Mouse (Mus musculus): Measurements from ENCODE around the gene Ak5. TPM values are rescaled to one million over a fixed set of nuclear protein-coding genes. Genes with fewer than 3 reads are reported as not detected.

The Ak5 gene
- polyA plus RNA-seq, 1 experiment from 2014 or later: 1.7 TPM

DNA sequence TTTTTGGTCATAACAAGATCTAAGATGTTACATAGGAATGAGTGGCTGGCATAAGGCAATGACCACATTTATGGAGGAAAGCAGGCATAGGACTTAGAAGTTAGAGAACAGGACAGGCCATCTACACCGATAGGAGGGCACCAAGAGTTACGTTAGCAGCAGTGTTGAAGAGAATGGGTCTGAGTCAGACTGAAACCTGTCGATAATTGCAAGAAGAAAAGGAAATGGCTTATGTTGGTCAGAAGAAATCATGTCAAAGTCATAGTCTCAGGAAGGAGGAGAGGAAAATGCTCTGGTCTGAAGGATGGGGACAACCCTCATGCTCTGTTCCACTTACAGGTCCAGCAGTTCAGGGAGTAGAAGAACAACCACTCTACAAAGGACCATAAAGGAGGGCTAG, 26.8 kb upstream of the Ak5 start:
- no peaks in the 10 kb centered on the region for H3K9me3 ChIP-seq
- no peak overlapping the region for H3K27ac ChIP-seq
- no peak overlapping the region for H3K4me3 ChIP-seq
- WGBS: 92% methylated on average over 3 of the region's 3 CpGs
- H3K4me1 ChIP-seq: no peaks in the 10 kb centered on the region
- no peak overlapping the region for H3K4me2 ChIP-seq
- no peak overlapping the region for H3K9ac ChIP-seq
- no peak for ATAC-seq (ENCODE audit: insufficient number of reproducible peaks, insufficient read depth, low FRiP score, low TSS enrichment, low read depth)
- H3K36me3 ChIP-seq: no peaks in the 10 kb centered on the region
- H3K27me3 ChIP-seq: no peaks in the 10 kb centered on the region

DNA sequence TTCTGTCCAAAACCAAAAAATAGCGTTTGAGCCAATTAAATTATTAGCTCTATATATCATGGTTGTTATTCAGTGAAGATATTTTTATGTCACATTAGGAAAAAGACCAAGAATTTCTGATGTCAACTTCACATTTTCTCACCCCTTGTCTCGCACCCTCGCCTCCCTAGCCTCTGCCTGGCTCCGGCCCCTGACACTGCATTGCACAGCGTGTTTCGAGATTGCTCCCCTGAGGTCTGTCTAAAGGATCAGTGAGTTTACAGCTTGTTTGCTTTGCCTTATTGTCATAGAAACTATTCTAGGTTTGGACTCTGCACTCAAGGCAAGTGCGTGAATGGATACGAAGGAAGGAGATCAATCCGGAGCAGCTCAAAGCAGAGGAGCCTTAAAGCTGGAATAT, 20.9 kb upstream of the Ak5 start:
- H3K36me3 ChIP-seq: no peaks in the 10 kb centered on the region
- H3K27me3 ChIP-seq: no peaks in the 10 kb centered on the region
- no peak overlapping the region for H3K4me3 ChIP-seq
- no peak for ATAC-seq (ENCODE audit: insufficient number of reproducible peaks, insufficient read depth, low FRiP score, low TSS enrichment, low read depth)
- no peaks in the 10 kb centered on the region for H3K9me3 ChIP-seq
- WGBS: 87% methylated on average over 9 of the region's 9 CpGs
- H3K9ac ChIP-seq: no peak overlapping the region
- no peak overlapping the region for H3K27ac ChIP-seq
- no peaks in the 10 kb centered on the region for H3K4me1 ChIP-seq
- H3K4me2 ChIP-seq: no peak overlapping the region

DNA sequence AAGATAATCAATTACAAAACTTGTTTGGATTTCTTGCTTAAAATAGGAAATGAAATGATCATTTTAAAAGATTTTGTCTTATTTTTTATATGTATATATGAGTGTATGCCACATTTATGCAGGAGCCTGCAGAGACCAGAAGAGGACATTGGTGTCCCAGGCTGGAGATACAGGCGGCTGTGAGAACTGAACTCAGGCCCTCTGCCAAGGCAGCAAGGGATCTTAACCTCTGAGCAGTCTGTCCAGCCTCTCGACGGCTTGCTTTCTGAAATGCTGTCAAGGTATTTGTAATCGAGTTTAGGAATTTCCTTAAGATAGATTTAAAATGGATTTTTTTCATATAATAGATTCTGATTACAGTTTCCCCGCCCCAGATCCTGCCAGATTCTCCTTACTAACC, 20.4 kb upstream of the Ak5 start:
- WGBS: 71% methylated on average over 5 of the region's 5 CpGs
- no peak for ATAC-seq (ENCODE audit: insufficient number of reproducible peaks, insufficient read depth, low FRiP score, low TSS enrichment, low read depth)
- no peak overlapping the region for H3K27ac ChIP-seq

DNA sequence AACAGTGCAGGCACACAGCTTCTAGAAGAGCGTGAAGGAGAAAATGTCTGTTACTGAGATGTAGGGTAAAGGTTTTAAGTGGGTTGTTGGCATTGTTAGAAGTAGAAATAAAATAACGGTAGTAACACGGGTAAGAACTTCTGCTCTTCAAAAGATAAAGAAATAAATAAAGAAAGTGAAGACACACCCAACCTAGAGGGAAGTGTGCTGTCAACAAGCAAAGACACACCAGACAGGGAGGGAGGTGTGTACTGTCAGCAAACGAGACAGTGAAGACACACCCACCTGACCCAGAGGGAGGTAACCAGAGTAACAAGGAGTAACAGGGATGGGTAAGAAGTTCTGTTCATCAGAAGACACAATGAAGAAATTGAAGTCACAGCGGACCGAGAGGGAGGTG, 6.5 kb upstream of the Ak5 start:
- H3K9ac ChIP-seq: no peak overlapping the region
- peaks cover 7% of the 10 kb centered on the region for H3K27me3 ChIP-seq
- no peak overlapping the region for H3K4me2 ChIP-seq
- no peak overlapping the region for H3K4me3 ChIP-seq
- ATAC-seq (ENCODE audit: insufficient number of reproducible peaks, insufficient read depth, low FRiP score, low TSS enrichment, low read depth): no peak
- H3K36me3 ChIP-seq: no peaks in the 10 kb centered on the region
- no peak overlapping the region for H3K27ac ChIP-seq
- no peaks in the 10 kb centered on the region for H3K9me3 ChIP-seq
- WGBS: 74% methylated on average over 6 of the region's 6 CpGs
- no peaks in the 10 kb centered on the region for H3K4me1 ChIP-seq

More for the DNA sequence above, 20.4 kb upstream of the Ak5 start:
- Histone ChIP-seq H3K4me2 (no peak overlapping the region), H3K4me3 (no peak overlapping the region), H3K4me1 (no peaks in the 10 kb centered on the region), H3K9me3 (no peaks in the 10 kb centered on the region), H3K27me3 (no peaks in the 10 kb centered on the region), H3K36me3 (no peaks in the 10 kb centered on the region), H3K9ac (no peak overlapping the region)

DNA sequence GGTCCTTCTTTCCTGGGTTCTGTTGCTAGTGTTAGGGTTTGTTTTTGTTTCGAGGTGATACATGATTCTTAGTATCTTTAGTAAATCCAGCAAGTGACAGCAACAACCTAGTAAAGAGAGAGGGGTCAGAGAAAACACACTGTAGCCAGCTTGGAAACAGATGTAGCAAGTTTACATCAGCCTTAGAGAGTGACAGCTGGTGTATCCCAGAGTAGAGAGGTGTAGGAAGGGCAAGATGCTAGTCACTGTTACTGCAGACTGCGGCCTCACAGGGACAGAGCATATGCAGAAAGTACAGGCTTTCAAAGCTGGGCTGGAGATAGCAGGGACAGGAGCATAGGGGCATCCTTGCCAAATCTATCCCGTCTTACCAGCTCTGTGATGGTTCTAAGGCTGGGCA, 1.6 kb upstream of the Ak5 start:
- Histone ChIP-seq H3K9ac (no peak overlapping the region), H3K27me3 (peaks cover 47% of the 10 kb centered on the region), H3K27ac (no peak overlapping the region), H3K4me3 (no peak overlapping the region), H3K4me2 (no peak overlapping the region), H3K4me1 (peaks cover 12% of the 10 kb centered on the region), H3K36me3 (no peaks in the 10 kb centered on the region), H3K9me3 (no peaks in the 10 kb centered on the region)
- WGBS: 81% methylated on average over 3 of the region's 3 CpGs
- no peak for ATAC-seq (ENCODE audit: insufficient number of reproducible peaks, insufficient read depth, low FRiP score, low TSS enrichment, low read depth)

DNA sequence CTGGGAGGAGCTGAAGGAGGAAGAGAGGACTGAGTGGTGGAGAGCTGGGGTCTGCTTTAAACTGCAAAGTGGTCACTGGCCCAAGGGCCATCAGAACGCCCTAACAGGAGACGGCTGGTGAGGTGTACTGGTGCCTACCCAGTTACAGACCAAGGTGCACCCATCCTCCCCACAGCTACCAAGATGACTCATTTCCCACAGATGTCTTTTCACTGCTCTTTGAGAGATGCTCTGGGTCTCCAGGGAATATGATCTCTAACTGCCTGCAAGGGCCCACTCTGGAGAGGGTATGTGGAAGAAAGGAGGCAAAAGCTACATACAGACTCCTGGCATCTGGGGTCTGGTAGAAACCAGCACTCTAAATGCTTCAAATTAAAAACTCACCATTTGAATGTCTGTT, 633 bp upstream of the Ak5 start:
- ATAC-seq (ENCODE audit: insufficient number of reproducible peaks, insufficient read depth, low FRiP score, low TSS enrichment, low read depth): no peak
- WGBS: 71% methylated on average over 2 of the region's 2 CpGs
- H3K9ac ChIP-seq: no peak overlapping the region
- no peaks in the 10 kb centered on the region for H3K9me3 ChIP-seq
- peaks cover 12% of the 10 kb centered on the region for H3K4me1 ChIP-seq
- peaks cover 47% of the 10 kb centered on the region for H3K27me3 ChIP-seq
- H3K36me3 ChIP-seq: no peaks in the 10 kb centered on the region
- H3K4me3 ChIP-seq: no peak overlapping the region
- no peak overlapping the region for H3K27ac ChIP-seq
- H3K4me2 ChIP-seq: no peak overlapping the region

DNA sequence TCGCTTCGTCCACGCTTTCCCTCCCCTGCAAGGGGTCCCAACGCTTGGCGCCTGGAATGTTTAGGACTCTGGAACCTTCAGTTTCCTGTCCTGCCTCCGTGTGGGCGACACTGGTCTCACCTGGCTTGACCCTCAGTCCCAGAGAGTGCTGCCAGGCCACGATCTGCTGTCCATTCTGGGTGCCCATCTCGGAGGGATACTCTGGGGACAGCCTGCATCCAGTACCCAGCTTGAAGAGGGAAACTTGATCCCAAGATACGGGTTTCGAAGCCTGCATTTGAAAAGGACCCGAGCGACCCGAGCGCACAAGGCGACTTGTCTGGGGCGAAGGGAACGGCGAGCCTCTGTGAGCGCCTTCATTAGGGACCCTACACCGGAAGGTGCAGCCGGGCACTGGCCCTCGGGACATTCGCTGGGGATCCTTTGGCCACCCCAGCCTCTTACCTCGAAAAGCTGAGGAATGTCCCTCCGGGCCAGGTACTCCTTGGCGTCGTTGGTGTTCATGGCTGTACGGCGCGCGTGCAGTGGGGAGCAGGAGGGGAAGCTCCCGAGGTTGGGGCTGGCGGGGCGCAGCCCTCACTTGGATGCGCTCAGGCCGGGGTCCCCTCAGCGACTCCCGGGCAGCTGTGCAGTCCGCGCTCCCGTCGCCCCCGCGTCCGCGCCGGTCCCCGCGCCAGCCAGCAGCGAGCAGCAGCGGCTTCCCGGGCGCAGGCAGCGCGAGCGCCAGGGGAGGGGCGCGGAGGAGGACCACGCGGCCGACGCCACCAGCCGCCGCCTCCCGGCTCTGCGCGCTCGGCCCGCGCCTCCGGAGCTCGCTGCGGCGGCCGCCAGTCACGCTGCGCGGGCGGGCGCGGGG, 576 bp downstream of the Ak5 start:
- no peaks in the 10 kb centered on the region for H3K36me3 ChIP-seq
- H3K27ac ChIP-seq: no peak overlapping the region
- WGBS: 0% methylated on average over 81 of the region's 82 CpGs
- H3K4me2 ChIP-seq: peak overlapping the region; percentile 91
- peak overlapping the region; percentile 56 for H3K4me3 ChIP-seq
- H3K4me1 ChIP-seq: peaks cover 12% of the 10 kb centered on the region
- peaks cover 47% of the 10 kb centered on the region for H3K27me3 ChIP-seq
- ATAC-seq (ENCODE audit: insufficient number of reproducible peaks, insufficient read depth, low FRiP score, low TSS enrichment, low read depth): peak; percentile 71
- no peaks in the 10 kb centered on the region for H3K9me3 ChIP-seq
- H3K9ac ChIP-seq: peak overlapping the region; percentile 73

DNA sequence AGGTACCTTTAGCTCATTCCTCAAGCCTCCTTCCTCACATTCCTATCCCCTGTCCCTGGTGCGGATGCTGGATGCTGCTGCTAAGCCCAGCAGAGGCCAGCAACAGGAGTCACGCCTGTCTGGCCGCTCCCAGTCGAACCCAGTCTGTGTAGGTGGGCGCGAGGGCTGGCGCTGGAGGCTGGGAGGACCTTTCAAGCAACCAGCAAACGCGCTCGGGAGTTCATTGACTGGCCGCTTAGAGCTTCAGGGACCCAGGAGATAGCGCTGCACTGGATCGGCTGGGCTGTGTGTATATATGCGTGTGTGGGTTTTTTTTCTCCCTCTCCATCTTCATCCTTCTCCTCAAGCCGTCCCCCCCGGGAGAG, 1.2 kb downstream of the Ak5 start:
- no peak for ATAC-seq (ENCODE audit: insufficient number of reproducible peaks, insufficient read depth, low FRiP score, low TSS enrichment, low read depth)
- Histone ChIP-seq H3K4me1 (peaks cover 12% of the 10 kb centered on the region), H3K4me3 (peak overlapping the region; percentile 56), H3K4me2 (peak overlapping the region; percentile 91), H3K9ac (peak overlapping the region; percentile 73), H3K9me3 (no peaks in the 10 kb centered on the region), H3K27ac (no peak overlapping the region), H3K27me3 (peaks cover 44% of the 10 kb centered on the region), H3K36me3 (no peaks in the 10 kb centered on the region)
- under 1% methylated on average over 16 of the region's 16 CpGs for WGBS

DNA sequence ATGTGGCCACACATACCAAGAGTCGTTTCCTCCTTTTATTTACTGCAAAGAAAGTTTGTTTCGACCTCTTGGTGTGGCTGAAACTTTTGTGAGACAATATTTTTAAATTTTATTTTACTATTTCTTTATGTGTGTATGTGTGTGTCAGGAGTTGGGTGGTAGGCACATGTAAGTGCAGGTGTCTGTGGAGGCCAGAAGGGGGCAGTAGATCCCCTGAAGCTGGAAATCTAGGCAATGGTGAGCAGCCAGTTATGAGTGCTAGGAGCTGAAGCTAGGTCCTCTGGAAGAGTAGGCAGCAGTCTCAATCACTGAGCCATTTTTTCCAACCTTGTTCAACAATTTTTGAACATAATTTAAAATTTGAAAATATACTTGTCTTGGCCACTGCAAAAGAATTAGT, 9.6 kb downstream of the Ak5 start:
- Histone ChIP-seq H3K9me3 (no peaks in the 10 kb centered on the region), H3K36me3 (no peaks in the 10 kb centered on the region), H3K4me2 (no peak overlapping the region), H3K27me3 (no peaks in the 10 kb centered on the region), H3K27ac (no peak overlapping the region), H3K4me1 (no peaks in the 10 kb centered on the region), H3K9ac (no peak overlapping the region), H3K4me3 (no peak overlapping the region)
- no peak for ATAC-seq (ENCODE audit: insufficient number of reproducible peaks, insufficient read depth, low FRiP score, low TSS enrichment, low read depth)
- 89% methylated on average over 2 of the region's 2 CpGs for WGBS

DNA sequence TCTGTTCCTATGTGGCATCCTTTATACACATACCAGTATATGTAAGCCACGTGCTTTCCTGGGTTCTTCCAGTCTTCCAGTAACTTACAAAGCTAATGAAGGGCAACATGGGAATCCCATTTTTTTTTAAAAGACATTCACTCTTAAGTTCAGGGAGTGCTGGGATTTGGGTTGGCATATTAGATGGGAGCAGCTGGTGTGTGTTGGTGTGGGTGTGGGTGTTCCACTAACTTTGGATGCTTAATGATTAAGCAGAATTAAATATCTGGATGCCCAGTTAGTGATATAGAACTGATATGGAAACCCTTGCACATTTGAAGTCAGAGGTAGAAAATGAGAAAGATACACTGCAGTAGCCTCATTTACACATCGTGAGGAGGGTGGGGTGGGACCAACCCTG, 16.2 kb downstream of the Ak5 start:
- no peaks in the 10 kb centered on the region for H3K27me3 ChIP-seq
- no peaks in the 10 kb centered on the region for H3K9me3 ChIP-seq
- H3K9ac ChIP-seq: no peak overlapping the region
- no peaks in the 10 kb centered on the region for H3K36me3 ChIP-seq
- no peak overlapping the region for H3K4me2 ChIP-seq
- H3K4me1 ChIP-seq: no peaks in the 10 kb centered on the region
- ATAC-seq (ENCODE audit: insufficient number of reproducible peaks, insufficient read depth, low FRiP score, low TSS enrichment, low read depth): no peak
- H3K27ac ChIP-seq: no peak overlapping the region
- WGBS: 84% methylated on average over 2 of the region's 2 CpGs
- no peak overlapping the region for H3K4me3 ChIP-seq

DNA sequence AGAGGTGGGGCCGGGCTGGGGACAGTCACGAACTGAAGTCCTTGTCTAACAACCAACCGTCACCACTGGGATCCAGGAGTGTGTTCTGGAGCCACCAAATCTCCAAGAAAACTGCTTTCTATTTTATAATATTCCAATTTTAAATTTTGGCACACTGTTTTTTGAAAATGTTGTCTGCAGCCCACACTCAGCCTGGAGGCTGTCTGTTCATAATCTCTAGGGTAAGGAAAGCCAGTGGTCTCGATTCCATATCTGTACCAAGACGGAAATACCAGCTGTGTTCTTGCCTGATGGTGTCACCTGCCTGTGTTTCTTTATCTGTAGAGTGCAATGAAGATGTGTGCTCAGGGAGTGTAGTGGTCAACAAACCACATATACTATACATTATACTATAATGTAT, 23.6 kb downstream of the Ak5 start:
- no peaks in the 10 kb centered on the region for H3K36me3 ChIP-seq
- 88% methylated on average over 5 of the region's 5 CpGs for WGBS
- H3K27ac ChIP-seq: no peak overlapping the region
- no peaks in the 10 kb centered on the region for H3K9me3 ChIP-seq
- no peak overlapping the region for H3K4me3 ChIP-seq
- ATAC-seq (ENCODE audit: insufficient number of reproducible peaks, insufficient read depth, low FRiP score, low TSS enrichment, low read depth): no peak
- H3K4me2 ChIP-seq: no peak overlapping the region
- no peaks in the 10 kb centered on the region for H3K27me3 ChIP-seq
- no peaks in the 10 kb centered on the region for H3K4me1 ChIP-seq
- H3K9ac ChIP-seq: no peak overlapping the region

DNA sequence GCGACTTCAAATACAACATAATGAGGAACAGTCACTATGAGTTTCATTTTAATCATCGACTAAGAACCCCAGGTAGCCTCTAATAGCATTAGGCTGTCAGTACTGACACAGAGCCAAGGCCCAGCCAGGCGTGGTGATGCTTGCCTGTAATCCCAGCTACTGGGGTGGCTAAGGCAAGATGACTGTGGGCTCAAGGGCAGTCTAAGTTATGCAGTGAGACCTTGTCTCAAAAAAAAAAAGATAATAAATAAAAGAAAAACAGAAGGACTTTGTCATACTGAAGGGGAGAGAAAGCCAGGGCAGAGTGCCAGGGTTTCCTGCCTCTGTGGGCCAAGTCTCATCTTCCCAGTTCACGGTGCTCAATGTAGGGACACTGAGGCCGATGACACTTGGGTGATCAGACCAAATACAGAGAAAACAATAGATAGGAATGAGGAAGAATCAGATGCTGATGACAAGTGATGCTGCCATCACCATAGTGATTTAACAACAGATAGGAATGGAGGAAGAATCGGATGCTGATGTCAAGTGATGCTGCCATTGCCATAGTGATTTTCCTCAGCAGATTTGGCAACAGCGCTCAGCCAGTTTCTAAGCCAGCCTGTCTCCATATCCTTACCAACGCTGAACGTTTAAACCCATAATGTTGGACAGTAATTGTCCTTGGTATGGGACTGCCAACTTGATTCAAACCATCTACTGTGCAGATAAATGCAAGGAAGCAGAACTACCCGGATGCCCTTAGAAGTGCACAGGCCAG, 42.9 kb downstream of the Ak5 start:
- no peaks in the 10 kb centered on the region for H3K4me1 ChIP-seq
- ATAC-seq (ENCODE audit: insufficient number of reproducible peaks, insufficient read depth, low FRiP score, low TSS enrichment, low read depth): no peak
- H3K36me3 ChIP-seq: no peaks in the 10 kb centered on the region
- no peak overlapping the region for H3K9ac ChIP-seq
- 81% methylated on average over 10 of the region's 10 CpGs for WGBS
- no peak overlapping the region for H3K4me2 ChIP-seq
- H3K27ac ChIP-seq: no peak overlapping the region
- H3K9me3 ChIP-seq: no peaks in the 10 kb centered on the region
- H3K27me3 ChIP-seq: no peaks in the 10 kb centered on the region
- H3K4me3 ChIP-seq: no peak overlapping the region
